Mouse (Mus musculus) lung, postnatal 0 days (tissue): ENCODE measurements at regions not wholly inside any gene's neighbourhood (a gene's known extent, or its start where the extent isn't known, plus 50 kb on each side); places are given as distances from the start of the nearest gene placed in this dataset.

Experiments
- CTCF ChIP-seq: IDR thresholded peaks from 2 replicates; pipeline ENCODE4 v1.5.1; 2016; ENCODE audit warnings: antibody characterized with exemption, mild to moderate bottlenecking
- EP300 ChIP-seq: IDR thresholded peaks from 2 replicates; pipeline ENCODE4 v1.6.1; 2016; ENCODE audit warnings: antibody characterized with exemption, mild to moderate bottlenecking, control low read depth

DNA sequence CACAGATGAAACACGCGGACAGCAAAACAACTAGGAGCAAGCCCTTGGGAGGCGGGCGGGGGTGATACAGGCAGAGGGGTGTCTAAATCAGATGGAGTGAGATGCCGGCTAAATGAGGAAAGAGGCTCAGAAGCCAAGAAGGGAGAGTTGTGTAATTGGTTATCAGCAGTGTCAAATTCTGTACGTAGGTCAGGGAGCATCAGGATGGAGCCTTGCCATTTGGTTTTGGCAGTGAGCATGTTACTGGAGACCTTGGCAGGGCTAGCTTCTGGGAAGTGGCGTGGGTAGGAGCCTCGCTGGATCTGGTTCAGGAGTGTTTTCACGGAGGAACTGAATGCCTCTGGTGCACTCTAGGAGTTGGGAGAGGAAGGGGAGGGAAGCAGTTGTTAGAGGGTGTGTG is 58.7 kb upstream of the Nrip1 start:
- TF ChIP-seq CTCF (no peak), EP300 (no peak)
